Mouse (Mus musculus) regulatory T cell (primary cell): Measurements from ENCODE around the gene B3gnt7.

Source experiments
- in situ Hi-C: fragments of 300-600 bp; cut with MboI, MseI; formaldehyde crosslinking; loops from one replicate; pipeline ENCODE4 v1.15.1; 2025; ENCODE audit warnings: high pct_unique_total_duplicates

The B3gnt7 gene

GRCm38 (mm10) chr1:86302532-86302931, at the start of gene B3gnt7:
B3gnt7 (plus strand) TSS chr1:86302832.
- in situ Hi-C loops = no loop called here

DNA sequence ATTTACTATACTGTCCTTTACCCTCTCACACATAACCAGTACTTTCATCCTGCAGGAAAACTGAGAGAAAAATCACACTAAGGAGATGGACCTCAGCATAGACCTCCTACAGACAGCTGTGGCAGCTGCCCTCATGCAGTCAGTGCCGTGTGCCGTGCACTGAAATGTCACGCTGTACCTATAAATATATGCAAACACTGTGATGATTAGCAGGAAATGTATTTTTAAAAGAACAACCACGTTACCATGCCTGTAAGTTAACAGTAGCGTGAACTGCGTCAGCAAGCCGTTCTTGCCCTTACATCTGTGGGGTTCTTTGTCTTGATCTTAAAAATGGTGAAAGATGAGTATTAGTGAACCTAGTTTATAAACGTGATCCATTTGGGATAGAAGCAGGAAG, 49.2 kb upstream of the B3gnt7 start:
- in situ Hi-C loops = no loop called here

DNA sequence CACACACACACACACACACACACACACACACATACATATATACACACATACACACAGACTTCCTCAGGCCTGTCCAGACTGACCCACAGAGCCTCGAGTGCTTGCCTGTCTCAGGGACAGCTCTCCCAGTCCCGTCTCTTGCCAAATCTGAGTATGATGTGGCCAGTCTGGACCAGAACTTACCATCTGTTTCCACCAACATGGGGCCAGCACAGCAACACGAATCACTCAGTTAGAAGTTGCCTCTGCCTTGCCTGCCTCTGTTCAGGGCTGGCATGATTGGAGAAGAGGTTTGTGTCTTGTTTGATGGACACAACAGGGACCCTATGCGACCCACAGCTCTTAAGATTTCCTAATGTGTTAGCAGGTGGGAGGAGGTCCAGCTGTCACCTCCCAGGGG, 46.3 kb upstream of the B3gnt7 start:
- in situ Hi-C loops = no loop called here

GRCm38 (mm10) chr1:86257228-86257627, 45.4 kb upstream of the B3gnt7 start:
- in situ Hi-C loops = no loop called here

DNA sequence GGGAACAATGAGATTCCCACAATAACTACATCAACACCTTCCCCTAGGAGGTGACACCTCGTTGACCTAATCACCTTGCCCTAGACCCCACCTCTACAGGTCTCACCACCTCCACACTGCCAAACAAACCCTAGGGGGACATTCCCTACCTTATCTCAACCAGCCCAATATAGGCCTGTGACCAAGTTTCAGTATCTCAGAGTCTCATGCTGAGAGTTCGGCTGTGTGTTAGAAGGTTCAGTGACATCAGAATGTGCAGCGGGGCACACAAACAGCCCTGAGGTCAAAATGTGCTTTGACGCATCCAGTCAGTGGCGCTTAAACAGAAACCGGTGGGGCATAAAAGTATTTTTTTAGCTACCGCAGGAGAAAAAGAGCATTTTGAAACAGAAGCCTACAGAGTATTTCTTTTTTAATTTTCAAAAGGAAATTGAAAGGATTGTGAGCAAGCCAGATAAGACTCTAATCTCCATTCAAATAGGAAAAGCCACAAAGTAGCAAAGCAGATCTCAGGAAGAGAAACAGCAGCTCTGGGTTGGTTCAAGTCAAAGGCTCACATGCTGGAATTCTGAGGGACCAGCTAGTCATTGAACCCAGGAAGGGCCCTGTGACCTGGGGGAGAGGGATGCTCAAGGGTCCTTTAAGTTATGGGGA, 44.3 kb upstream of the B3gnt7 start:
- in situ Hi-C loops = no loop called here

GRCm38 (mm10) chr1:86263564-86264339, 38.9 kb upstream of the B3gnt7 start:
- in situ Hi-C loops = no loop called here

DNA sequence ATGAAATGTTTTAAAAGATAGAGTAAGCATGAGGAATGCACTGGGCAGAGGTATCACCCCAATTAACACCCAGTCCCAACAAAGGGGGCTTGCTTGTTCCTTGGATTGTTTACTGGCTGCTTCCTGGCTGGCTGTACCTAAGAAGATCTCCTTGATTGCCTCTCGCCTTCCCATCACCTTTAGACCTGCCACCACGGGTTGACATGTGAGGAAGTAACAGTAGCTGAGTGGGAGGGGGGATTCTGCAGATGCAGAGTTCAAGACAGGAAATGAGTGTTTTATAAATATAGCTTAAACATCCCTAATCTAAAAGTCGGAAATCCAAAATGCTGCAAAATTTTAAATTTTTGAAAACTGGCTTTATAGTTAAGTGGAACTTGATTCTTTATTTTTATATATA, 37.6 kb upstream of the B3gnt7 start:
- in situ Hi-C loops = no loop called here

DNA sequence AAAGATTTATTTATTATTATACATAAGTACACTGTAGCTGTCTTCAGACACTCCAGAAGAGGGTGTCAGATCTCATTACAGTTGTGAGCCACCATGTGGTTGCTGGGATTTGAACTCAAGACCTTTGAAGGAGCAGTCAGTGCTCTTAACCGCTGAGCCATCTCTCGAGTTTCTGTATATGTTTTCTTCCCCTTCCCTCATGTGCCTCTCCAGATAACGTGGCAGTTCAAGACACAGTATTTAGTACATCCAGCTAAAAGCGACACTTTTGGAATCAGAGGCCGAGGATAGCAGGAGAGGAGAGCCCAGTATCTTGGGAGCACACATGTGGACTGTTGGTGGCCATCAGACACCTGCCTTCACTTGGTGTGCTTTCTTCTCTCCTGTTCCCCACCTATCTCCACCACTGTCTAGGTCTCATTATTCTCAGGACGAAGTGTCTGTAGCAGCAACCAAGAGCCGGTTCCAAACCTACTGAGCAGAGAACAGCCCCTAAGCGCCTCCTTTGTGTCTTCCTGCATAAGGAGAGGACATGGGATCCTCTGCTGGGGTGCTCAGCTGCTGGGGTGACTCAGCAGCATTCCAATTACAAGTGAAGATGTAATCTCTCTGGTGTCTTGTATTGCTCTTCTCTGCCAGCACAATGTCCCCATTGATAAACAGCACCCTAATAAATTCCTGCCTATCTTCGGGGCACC, 34.0 kb upstream of the B3gnt7 start:
- in situ Hi-C loops = no loop called here

DNA sequence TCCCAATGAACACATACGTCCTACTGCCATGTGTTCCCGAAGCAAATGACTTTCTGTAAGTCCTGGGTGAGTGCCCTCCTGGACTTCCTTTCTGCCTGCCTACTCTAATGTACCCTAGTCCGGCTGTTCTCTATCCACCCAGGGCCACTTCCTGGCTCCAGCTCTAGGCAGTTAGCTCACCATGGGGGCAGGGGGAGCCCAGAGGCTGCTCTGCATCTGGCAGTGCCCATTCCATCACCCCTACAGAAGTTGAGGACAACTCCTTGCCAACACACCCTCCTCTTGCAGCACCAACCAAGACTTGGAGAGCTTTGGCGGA, 33.5 kb upstream of the B3gnt7 start:
- in situ Hi-C loops = no loop called here

DNA sequence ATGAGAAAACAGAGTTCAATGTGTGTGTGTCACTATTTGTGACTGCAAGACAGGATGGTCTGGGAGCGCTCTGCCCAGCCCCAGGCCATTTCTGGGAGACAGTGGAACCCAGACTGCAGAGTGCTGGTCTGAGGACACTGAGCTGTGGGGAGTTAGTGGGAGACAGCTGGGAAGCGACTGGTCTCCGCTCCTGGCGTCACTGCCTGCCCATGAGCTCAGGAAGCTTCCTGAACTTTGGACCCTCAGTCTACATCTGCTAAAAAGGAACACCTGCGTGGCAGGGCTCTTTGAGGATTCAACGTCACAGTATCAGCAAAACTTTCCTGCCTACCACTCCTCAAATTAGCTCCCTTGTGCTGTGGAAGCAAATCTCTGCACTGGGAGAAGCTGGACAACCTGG, 30.9 kb upstream of the B3gnt7 start:
- in situ Hi-C loops = no loop called here

- in situ Hi-C loops = no loop called here
Measured at GRCm38 (mm10) chr1:86277055-86277454, 25.6 kb upstream of the B3gnt7 start.

GRCm38 (mm10) chr1:86281781-86282536, 20.7 kb upstream of the B3gnt7 start:
- in situ Hi-C loops = no loop called here

- in situ Hi-C loops = no loop called here
Measured at GRCm38 (mm10) chr1:86284101-86284500, 18.5 kb upstream of the B3gnt7 start.

- in situ Hi-C loops = no loop called here
Measured at GRCm38 (mm10) chr1:86285295-86285694, 17.3 kb upstream of the B3gnt7 start.

DNA sequence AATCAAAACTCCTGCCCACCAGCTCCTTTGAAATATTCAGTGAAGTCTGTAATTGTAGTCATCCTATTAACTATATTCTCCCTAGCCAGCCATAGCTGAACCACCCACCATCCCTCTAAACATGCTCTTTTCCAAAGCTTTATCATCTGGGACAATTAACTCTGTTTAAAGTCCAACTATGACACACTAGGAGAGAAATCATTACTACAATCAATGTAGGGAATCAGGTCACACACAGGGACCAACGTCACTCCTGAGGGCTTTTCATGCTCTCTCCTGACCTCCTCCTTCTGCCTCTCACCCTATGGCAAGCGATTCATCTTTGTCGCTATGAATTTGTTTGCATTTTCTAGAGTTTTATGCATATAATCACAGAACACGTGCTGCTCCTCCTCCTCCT, 15.2 kb upstream of the B3gnt7 start:
- in situ Hi-C loops = no loop called here

DNA sequence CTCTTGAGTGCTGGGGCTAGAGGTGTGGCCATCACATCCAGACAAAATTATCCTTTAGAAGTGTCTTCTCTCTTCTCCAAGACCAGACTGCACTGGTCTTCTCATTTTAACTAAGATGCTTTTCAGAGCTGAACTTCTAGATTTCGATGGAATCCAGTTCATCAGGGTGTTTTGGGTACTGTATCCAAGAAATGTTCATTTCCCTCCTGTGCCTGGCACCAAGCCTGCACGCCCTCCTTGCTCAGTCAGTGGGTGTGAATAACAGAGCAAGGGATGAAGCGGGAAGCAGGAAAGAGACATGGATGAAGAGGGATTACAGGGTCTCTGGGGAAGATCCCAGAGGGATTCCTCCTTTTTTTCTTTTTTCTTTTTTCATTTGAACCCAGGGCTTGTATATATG, 12.2 kb upstream of the B3gnt7 start:
- in situ Hi-C loops = no loop called here

DNA sequence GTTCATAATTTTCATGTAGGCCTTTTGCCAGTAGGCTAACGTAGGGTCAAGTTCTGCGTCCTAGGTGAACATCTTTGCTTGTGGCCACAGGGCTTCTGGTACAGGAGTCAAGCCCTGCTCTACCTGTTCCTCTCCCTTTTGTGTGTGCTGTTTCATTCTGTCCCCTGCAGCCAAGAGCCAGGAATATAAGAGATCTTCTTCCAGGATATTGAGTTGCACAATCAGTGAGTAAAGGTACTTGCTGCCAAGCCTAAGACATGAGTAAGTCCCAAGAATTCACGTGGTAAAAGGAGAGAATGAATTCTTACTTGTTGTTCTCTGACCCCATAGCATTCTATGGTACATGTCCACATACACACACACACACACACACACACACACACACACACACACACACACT, 9.5 kb upstream of the B3gnt7 start:
- in situ Hi-C loops = no loop called here

GRCm38 (mm10) chr1:86293868-86294267, 8.8 kb upstream of the B3gnt7 start:
- in situ Hi-C loops = no loop called here

DNA sequence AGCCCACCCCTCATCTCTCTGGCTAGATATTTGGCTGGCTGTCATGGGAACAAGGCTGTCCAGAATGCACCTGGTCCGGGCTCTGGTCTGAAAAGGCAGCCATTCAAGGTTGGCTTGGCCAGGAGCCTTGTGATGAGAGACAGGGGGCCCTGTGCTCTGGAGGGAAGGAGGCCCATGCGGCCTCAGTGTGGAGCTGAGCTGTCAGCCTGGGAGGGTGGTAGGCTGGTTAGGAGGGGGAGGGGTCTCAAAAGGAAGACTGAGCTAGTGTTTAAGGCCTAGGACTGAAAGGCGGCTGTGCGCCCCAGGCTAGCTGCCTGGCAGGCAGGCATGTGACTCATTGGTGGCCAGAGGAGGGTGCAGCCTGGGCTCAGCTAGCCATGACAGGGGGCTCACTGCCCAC, 8.2 kb upstream of the B3gnt7 start:
- in situ Hi-C loops = no loop called here

- in situ Hi-C loops = no loop called here
Measured at GRCm38 (mm10) chr1:86300093-86300492, 2.5 kb upstream of the B3gnt7 start.

DNA sequence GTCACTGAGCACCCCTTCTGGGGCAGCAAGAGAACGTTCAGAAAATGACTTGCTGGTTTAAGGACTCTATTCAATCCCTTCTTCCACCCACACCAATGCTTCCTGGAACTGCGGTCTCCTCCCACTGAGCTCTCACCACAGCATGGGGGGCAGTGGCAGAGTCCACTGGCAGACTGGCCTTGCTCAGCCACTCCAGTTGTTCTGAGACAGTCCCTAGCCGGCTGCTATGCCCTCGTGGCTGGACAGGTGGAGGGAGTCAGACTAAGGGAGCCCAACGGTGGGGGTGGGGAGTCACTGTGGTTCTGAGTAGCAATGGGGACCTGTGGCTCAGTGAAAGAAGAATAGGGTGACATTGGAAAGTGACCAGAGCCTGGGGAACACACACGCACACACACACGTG, 1.9 kb upstream of the B3gnt7 start:
- in situ Hi-C loops = no loop called here
